Mouse (Mus musculus) stomach, postnatal 0 days (tissue): ENCODE results near the gene Rabep1.

ENCODE experiments used
- CTCF ChIP-seq: IDR thresholded peaks from 2 replicates; pipeline ENCODE4 v1.5.1; 2016; ENCODE audit warnings: antibody characterized with exemption, low read depth, mild to moderate bottlenecking, moderate library complexity
- EP300 ChIP-seq: optimal IDR thresholded peaks from 2 replicates; pipeline ENCODE3; 2016; ENCODE audit warnings: antibody characterized with exemption

GRCm38 (mm10) chr11:70802208-70802864, 42.2 kb upstream of the Rabep1 start:
- TF ChIP-seq EP300: no peak
- TF ChIP-seq CTCF: no peak
